Mouse (Mus musculus): ENCODE measurements at regions not wholly inside any gene's neighbourhood (a gene's known extent, or its start where the extent isn't known, plus 50 kb on each side); places are given as distances from the start of the nearest gene placed in this dataset.

GRCm38 (mm10) chr3:150296057-150296710 is 1141.5 kb upstream of the Adgrl4 start:
- Histone ChIP-seq H3K4me3 (ENCODE audit: control insufficient read depth in 1 of 2, insufficient read depth in 1 of 2, low read depth in 2 of 2, low read length in 2 of 2) (no peak overlapping the region), H3K27me3 (ENCODE audit: control insufficient read depth in 1 of 2, insufficient read depth in 2 of 2, low read length in 2 of 2) (no peaks in the 10 kb centered on the region), H3K27ac (ENCODE audit: control insufficient read depth, low read depth, low read length) (no peak overlapping the region), H3K79me2 (ENCODE audit: control insufficient read depth, insufficient read depth, low read length, poor library complexity) (no peaks in the 10 kb centered on the region), H3K9ac (ENCODE audit: control insufficient read depth, low read depth, low read length, poor library complexity, severe bottlenecking) (no peak overlapping the region), H3K4me1 (ENCODE audit: control insufficient read depth in 1 of 2, insufficient read depth in 2 of 2, low read length in 2 of 2) (no peaks in the 10 kb centered on the region), H3K9me3 (replicated peaks; ENCODE audit: insufficient read depth, low read length) (no peaks in the 10 kb centered on the region), H3K36me3 (ENCODE audit: control insufficient read depth in 1 of 2, insufficient read depth in 2 of 2, low read length in 2 of 2) (no peaks in the 10 kb centered on the region)
- no peak for DNase-seq (ENCODE audit: low read depth, low spot score)
- TF ChIP-seq NRF1 (IDR thresholded peaks at IDR 0.05; ENCODE audit: insufficient read depth, low read depth, low read length, poor library complexity, severe bottlenecking) (no peak), TAL1 (IDR thresholded peaks at IDR 0.05; ENCODE audit: low read length) (no peak), MYB (IDR thresholded peaks at IDR 0.05; ENCODE audit: low read depth, low read length) (no peak), POLR2A (IDR thresholded peaks at IDR 0.05; ENCODE audit: control insufficient read depth in 1 of 2, insufficient read depth in 1 of 2, low read depth in 1 of 2, low read length in 2 of 2, poor library complexity in 1 of 2) (no peak), SMC3 (IDR thresholded peaks at IDR 0.05; ENCODE audit: low read depth, low read length) (no peak), GATA1 (IDR thresholded peaks at IDR 0.05; ENCODE audit: low read depth, low read length) (no peak), MYC (IDR thresholded peaks at IDR 0.05; ENCODE audit: low read depth, low read length) (no peak), MAFK (IDR thresholded peaks at IDR 0.05; ENCODE audit: borderline replicate concordance, low read depth, low read length) (no peak), TCF12 (IDR thresholded peaks at IDR 0.05; ENCODE audit: low read depth, low read length) (no peak), RCOR1 (IDR thresholded peaks at IDR 0.05; ENCODE audit: low read depth, low read length) (no peak), MEF2A (IDR thresholded peaks at IDR 0.05; ENCODE audit: extremely low read depth, insufficient replicate concordance, low read depth, low read length, poor library complexity, severe bottlenecking) (no peak), UBTF (IDR thresholded peaks at IDR 0.05; ENCODE audit: borderline replicate concordance, insufficient read depth, low read depth, low read length) (no peak)

DNA sequence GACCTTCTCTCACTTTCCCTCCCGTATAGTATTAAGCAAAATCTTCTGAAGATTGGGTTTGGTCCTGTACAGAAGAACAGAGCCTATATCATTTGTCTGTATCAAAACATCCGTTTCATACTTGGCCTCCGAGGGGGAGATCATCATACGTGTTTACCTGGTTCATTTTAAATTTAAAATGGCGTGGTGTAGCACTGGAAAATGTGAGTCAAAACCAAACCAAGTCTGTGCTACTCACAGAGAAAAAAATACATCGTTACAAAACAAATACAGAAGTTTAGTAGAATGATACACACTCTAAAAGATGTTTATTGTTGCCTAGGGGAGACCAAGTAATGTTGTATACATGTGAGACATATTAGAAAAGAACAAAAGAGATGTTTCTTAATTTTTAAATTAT is 1108.9 kb upstream of the Adgrl4 start:
- H3K4me3 ChIP-seq (ENCODE audit: control insufficient read depth in 1 of 2, insufficient read depth in 1 of 2, low read depth in 2 of 2, low read length in 2 of 2): no peak overlapping the region
- no peaks in the 10 kb centered on the region for H3K9me3 ChIP-seq (replicated peaks; ENCODE audit: insufficient read depth, low read length)
- H3K36me3 ChIP-seq (ENCODE audit: control insufficient read depth in 1 of 2, insufficient read depth in 2 of 2, low read length in 2 of 2): no peaks in the 10 kb centered on the region
- H3K27ac ChIP-seq (ENCODE audit: control insufficient read depth, low read depth, low read length): no peak overlapping the region
- DNase-seq (ENCODE audit: low read depth, low spot score): no peak
- H3K9ac ChIP-seq (ENCODE audit: control insufficient read depth, low read depth, low read length, poor library complexity, severe bottlenecking): no peak overlapping the region
- H3K4me1 ChIP-seq (ENCODE audit: control insufficient read depth in 1 of 2, insufficient read depth in 2 of 2, low read length in 2 of 2): no peaks in the 10 kb centered on the region
- TF ChIP-seq CHD2 (IDR thresholded peaks at IDR 0.05; ENCODE audit: low read length) (no peak), ELF1 (IDR thresholded peaks at IDR 0.05; ENCODE audit: low read depth, low read length) (no peak), CTCF (IDR thresholded peaks at IDR 0.05 in 2 of 3, conservative IDR thresholded peaks at IDR 0.05 in 1 of 3; ENCODE audit: control insufficient read depth in 1 of 3, insufficient read depth in 1 of 3, low read depth in 2 of 3, low read length in 3 of 3, poor library complexity in 1 of 3, severe bottlenecking in 1 of 3) (no peak), KAT2A (conservative IDR thresholded peaks at IDR 0.05; ENCODE audit: low read depth, low read length) (no peak)
- no peaks in the 10 kb centered on the region for H3K27me3 ChIP-seq (ENCODE audit: control insufficient read depth in 1 of 2, insufficient read depth in 2 of 2, low read length in 2 of 2)
- no peaks in the 10 kb centered on the region for H3K79me2 ChIP-seq (ENCODE audit: control insufficient read depth, insufficient read depth, low read length, poor library complexity)

Data from MEL (cell line).